Mouse (Mus musculus) stomach, postnatal 0 days (tissue): ENCODE measurements at regions not wholly inside any gene's neighbourhood (a gene's known extent, or its start where the extent isn't known, plus 50 kb on each side); places are given as distances from the start of the nearest gene placed in this dataset.

Experiments used
- ATAC-seq: fragments of 200-750 bp; cut with Nextera tagmentation; 2 replicates; pipeline ENCODE4 v1.8.0; 2017; ENCODE audit not compliant: low FRiP score, low TSS enrichment
- DNase-seq: peaks from one replicate; pipeline ENCODE4 v3.0.0-alpha.2; 2016; ENCODE audit warnings: low spot score
- H3K27ac ChIP-seq: fragments of 300-500 bp; sonication (generic); replicated peaks from 2 replicates; pipeline ENCODE4 v1.5.1; 2014; ENCODE audit warnings: mild to moderate bottlenecking, control low read depth
- H3K27me3 ChIP-seq: fragments of 300-500 bp; sonication (generic); 2 replicates; pipeline ENCODE4 v1.6.1; 2014; ENCODE audit warnings: low read length; ENCODE audit not compliant: control insufficient read depth, insufficient read depth
- H3K36me3 ChIP-seq: fragments of 300-500 bp; sonication (generic); 2 replicates; pipeline ENCODE4 v1.6.1; 2014; ENCODE audit warnings: low read length, mixed read lengths; ENCODE audit not compliant: control insufficient read depth, insufficient read depth
- H3K4me1 ChIP-seq: fragments of 300-500 bp; sonication (generic); replicated peaks from 2 replicates; pipeline ENCODE4 v1.6.1; 2014; ENCODE audit warnings: antibody characterized with exemption; ENCODE audit not compliant: control insufficient read depth, insufficient read depth
- H3K4me2 ChIP-seq: fragments of 300-500 bp; sonication (generic); replicated peaks from 2 replicates; pipeline ENCODE4 v1.6.1; 2014; ENCODE audit warnings: low read depth, mild to moderate bottlenecking, control low read depth, moderate library complexity
- H3K4me3 ChIP-seq: fragments of 300-500 bp; sonication (generic); 2 replicates; pipeline ENCODE4 v1.5.1; 2014; ENCODE audit warnings: low read depth, low read length, control low read depth
- H3K9ac ChIP-seq: fragments of 300-500 bp; sonication (generic); 2 replicates; pipeline ENCODE4 v1.6.1; 2014; ENCODE audit warnings: mild to moderate bottlenecking, low read length, control low read depth, mixed read lengths
- H3K9me3 ChIP-seq: fragments of 300-500 bp; sonication (generic); 2 replicates; pipeline ENCODE4 v1.6.1; 2016; ENCODE audit warnings: low read length; ENCODE audit not compliant: control insufficient read depth
- CTCF ChIP-seq: IDR thresholded peaks from 2 replicates; pipeline ENCODE4 v1.5.1; 2016; ENCODE audit warnings: antibody characterized with exemption, low read depth, mild to moderate bottlenecking, moderate library complexity
- EP300 ChIP-seq: optimal IDR thresholded peaks from 2 replicates; pipeline ENCODE3; 2016; ENCODE audit warnings: antibody characterized with exemption
- WGBS: fragments of 180-500 bp; shearing (Covaris S2); extraction: QIAGEN DNeasy Blood & Tissue Kit; methylation state at CpG from one replicate; pipeline ENCODE4 v1.1.7; 2014; 5-methylcytosine and 5-hydroxymethylcytosine counted together

- 62% methylated on average over 6 of the region's 6 CpGs for WGBS
- Histone ChIP-seq H3K4me1 (no peaks in the 10 kb centered on the region), H3K4me3 (no peak overlapping the region), H3K4me2 (no peak overlapping the region), H3K36me3 (no peaks in the 10 kb centered on the region), H3K27me3 (no peaks in the 10 kb centered on the region), H3K27ac (no peak overlapping the region), H3K9me3 (no peaks in the 10 kb centered on the region), H3K9ac (no peak overlapping the region)
- TF ChIP-seq EP300 (no peak), CTCF (no peak)
- DNase-seq = no peak
- ATAC-seq = no peak
Observed at GRCm38 (mm10) chr10:91959734-91960492, 762.3 kb downstream of the Nedd1 start.

- Histone ChIP-seq H3K4me1 (no peaks in the 10 kb centered on the region), H3K4me2 (no peak overlapping the region), H3K9me3 (no peaks in the 10 kb centered on the region), H3K27ac (no peak overlapping the region), H3K36me3 (no peaks in the 10 kb centered on the region), H3K27me3 (no peaks in the 10 kb centered on the region), H3K9ac (no peak overlapping the region), H3K4me3 (no peak overlapping the region)
- DNase-seq = peak; percentile 16
- TF ChIP-seq CTCF = no peak
- no peak for TF ChIP-seq EP300
- 69% methylated on average over 1 of the region's 1 CpGs for WGBS
- ATAC-seq = peak; percentile 51
Observed at GRCm38 (mm10) chr10:91953078-91953477, 769.1 kb downstream of the Nedd1 start.

GRCm38 (mm10) chr10:91923626-91924025 lies 742.5 kb upstream of the Tmpo start:
- Histone ChIP-seq H3K27ac (no peak overlapping the region), H3K4me2 (no peak overlapping the region), H3K4me3 (no peak overlapping the region), H3K9me3 (no peaks in the 10 kb centered on the region), H3K9ac (no peak overlapping the region), H3K36me3 (no peaks in the 10 kb centered on the region), H3K27me3 (no peaks in the 10 kb centered on the region), H3K4me1 (no peaks in the 10 kb centered on the region)
- no peak for DNase-seq
- ATAC-seq = no peak
- TF ChIP-seq CTCF (no peak), EP300 (no peak)
- 79% methylated on average over 3 of the region's 3 CpGs for WGBS

- Histone ChIP-seq H3K27ac (no peak overlapping the region), H3K9ac (no peak overlapping the region), H3K4me2 (no peak overlapping the region), H3K36me3 (no peaks in the 10 kb centered on the region), H3K9me3 (no peaks in the 10 kb centered on the region), H3K27me3 (no peaks in the 10 kb centered on the region), H3K4me3 (no peak overlapping the region), H3K4me1 (no peaks in the 10 kb centered on the region)
- WGBS = 74% methylated on average over 6 of the region's 6 CpGs
- TF ChIP-seq CTCF = no peak
- ATAC-seq (no peak), DNase-seq (no peak)
Observed at GRCm38 (mm10) chr10:91889864-91890263, 708.7 kb upstream of the Tmpo start.

GRCm38 (mm10) chr10:91888537-91888936 lies 707.4 kb upstream of the Tmpo start:
- ATAC-seq (no peak), DNase-seq (no peak)
- WGBS = 80% methylated on average over 4 of the region's 4 CpGs
- Histone ChIP-seq H3K27me3 (no peaks in the 10 kb centered on the region), H3K4me3 (no peak overlapping the region), H3K27ac (no peak overlapping the region), H3K9me3 (no peaks in the 10 kb centered on the region), H3K4me1 (no peaks in the 10 kb centered on the region), H3K36me3 (no peaks in the 10 kb centered on the region), H3K4me2 (no peak overlapping the region), H3K9ac (no peak overlapping the region)
- no peak for TF ChIP-seq CTCF

GRCm38 (mm10) chr10:91883155-91883554 lies 702.0 kb upstream of the Tmpo start:
- no peaks in the 10 kb centered on the region for H3K4me1 ChIP-seq
- DNase-seq = peak; percentile 21
- no peaks in the 10 kb centered on the region for H3K27me3 ChIP-seq
- WGBS = 69% methylated on average over 5 of the region's 5 CpGs
- no peak overlapping the region for H3K27ac ChIP-seq
- no peak overlapping the region for H3K4me3 ChIP-seq
- H3K9me3 ChIP-seq = no peaks in the 10 kb centered on the region
- TF ChIP-seq CTCF (peak; percentile 58), EP300 (no peak)
- no peak for ATAC-seq
- no peaks in the 10 kb centered on the region for H3K36me3 ChIP-seq
- no peak overlapping the region for H3K4me2 ChIP-seq
- no peak overlapping the region for H3K9ac ChIP-seq
